Mouse (Mus musculus) embryo, embryonic 11 days (tissue): ENCODE results near the gene Fbxl14.

Source experiments
- DNase-seq: peaks from one replicate; pipeline ENCODE4 v3.0.0-alpha.2; 2015

Fbxl14 gene

DNA sequence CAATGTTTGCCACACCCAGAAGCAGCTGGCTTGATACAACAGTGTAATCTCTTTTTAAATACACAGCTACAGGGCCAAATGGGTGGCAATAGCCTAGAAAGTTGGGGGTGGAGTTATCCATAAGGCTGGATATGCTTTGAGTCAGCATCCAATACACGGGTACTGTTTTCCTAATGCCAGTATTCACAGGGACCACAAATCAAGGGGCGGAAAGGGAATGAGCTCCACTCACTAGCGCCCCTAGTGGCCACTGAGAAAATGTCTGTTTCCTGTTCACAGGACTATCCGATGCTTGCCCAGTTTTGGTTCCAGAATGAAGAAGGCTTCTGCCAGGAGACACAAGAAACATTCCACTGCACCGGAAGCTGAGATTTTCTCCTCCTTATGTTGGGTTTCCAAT lies 7.3 kb upstream of the Fbxl14 start:
- DNase-seq: peak; percentile 57

DNA sequence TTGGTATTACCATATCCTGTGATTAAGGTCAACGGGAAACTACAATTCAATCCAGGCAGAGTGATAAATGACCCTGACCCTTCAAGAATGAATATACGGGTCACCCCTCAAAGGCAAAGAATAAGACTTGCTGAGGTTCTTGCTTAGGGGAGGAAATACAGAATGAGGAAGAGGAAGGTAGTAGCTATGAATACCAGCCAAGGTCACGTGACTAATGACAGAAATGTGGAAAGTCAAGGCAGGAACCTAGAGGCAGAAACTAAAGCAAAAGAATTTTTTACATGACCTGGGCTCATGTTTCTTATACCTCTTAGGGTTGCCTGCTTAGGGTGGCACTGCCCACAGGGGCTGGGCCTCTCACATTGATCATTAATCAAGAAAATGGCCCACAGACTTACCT lies 6.8 kb upstream of the Fbxl14 start:
- DNase-seq: no peak

DNA sequence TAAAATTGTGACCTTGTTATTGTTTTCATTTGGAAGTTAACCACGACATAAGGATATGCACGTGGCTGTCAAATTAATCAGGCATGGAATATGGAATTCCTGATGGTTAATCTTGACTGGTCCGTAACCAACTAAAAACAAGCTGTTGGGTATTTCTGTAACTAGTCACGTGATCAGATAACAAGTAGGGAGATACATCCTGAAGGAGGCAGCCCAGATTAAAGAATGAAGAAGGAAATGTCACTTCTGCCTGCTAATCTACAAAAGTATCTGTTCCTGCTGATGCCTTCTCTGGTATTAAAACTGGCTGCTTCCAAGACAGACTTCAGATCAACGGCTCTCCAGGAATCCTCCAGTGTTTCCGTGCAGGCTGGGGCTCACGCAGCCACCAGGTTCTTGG lies 6.0 kb upstream of the Fbxl14 start:
- DNase-seq: no peak

DNA sequence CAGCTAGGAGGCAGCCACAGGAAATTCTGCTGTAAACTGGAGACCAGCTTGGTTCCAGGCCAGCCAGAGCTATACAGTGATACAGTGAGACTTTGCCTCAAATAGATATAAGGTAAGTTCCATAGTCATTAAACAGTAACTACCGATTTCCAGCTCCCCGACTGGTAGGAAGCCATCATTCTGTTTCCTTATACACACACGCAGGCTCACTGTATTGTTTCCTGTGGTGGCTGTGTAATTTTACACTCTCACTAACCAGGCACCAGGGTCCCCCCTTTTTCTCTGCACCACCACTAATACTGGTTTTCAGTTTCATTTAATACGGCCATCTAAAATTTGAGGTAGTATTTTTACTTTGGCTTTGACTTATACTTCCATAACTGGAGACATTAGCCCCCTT lies 5.5 kb upstream of the Fbxl14 start:
- no peak for DNase-seq

- DNase-seq: no peak
These were observed 3.5 kb upstream of the Fbxl14 start for GRCm38 (mm10) chr6:119475988-119476387.

GRCm38 (mm10) chr6:119477686-119478310 lies 1.7 kb upstream of the Fbxl14 start:
- no peak for DNase-seq

- peak; percentile 97 for DNase-seq
These were observed 717 bp upstream of the Fbxl14 start for GRCm38 (mm10) chr6:119478560-119479342.

DNA sequence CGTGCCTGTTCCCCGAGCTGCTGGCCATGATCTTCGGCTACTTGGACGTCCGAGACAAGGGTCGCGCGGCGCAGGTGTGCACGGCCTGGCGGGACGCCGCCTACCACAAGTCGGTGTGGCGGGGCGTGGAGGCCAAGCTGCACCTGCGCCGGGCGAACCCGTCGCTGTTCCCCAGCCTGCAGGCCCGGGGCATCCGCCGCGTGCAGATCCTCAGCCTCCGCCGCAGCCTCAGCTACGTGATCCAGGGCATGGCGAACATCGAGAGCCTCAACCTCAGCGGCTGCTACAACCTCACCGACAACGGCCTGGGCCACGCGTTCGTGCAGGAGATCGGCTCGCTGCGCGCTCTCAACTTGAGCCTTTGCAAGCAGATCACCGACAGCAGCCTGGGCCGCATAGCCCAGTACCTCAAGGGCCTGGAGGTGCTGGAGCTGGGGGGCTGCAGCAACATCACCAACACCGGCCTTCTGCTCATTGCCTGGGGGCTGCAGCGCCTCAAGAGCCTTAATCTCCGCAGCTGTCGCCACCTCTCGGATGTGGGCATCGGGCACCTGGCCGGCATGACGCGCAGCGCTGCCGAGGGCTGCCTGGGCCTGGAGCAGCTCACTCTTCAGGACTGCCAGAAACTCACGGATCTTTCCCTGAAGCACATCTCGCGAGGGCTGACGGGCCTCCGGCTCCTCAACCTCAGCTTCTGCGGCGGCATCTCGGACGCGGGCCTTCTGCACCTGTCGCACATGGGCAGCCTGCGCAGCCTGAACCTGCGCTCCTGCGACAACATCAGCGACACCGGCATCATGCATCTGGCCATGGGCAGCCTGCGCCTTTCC lies 623 bp downstream of the Fbxl14 start:
- DNase-seq: peak; percentile 72

GRCm38 (mm10) chr6:119480706-119481331 lies 1.4 kb downstream of the Fbxl14 start:
- peak; percentile 53 for DNase-seq

DNA sequence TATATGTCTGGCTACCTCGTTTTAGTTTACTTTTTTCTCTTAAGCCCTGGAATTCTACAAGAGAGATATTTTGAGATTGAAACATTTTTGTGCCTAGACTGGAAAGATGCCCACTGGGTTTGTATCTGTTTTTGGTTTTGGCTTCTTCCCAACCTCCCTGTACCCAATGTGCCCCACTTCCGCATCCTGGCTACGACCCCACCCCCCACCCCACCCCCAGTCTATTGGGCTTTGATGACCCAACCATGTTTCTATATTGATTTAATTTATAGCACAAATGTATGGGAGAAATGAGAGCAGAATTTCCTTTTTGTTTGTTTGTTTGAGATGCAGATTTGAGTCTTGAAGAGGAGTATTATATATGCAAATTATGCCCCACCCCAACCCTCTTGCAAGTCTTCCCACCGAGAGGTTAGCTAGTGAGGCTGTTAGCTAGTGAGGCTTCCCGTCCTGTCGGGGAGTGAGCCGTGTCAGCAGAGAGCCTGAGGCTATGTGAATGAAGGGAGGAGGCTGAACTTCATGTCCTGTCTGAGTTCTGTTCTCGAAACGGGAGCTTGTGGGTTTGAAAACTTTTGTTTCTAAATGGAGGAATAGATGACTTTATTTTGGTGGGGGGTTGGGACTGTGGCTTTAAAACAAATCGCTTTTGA lies 2.4 kb downstream of the Fbxl14 start:
- DNase-seq: peak; percentile 59

DNA sequence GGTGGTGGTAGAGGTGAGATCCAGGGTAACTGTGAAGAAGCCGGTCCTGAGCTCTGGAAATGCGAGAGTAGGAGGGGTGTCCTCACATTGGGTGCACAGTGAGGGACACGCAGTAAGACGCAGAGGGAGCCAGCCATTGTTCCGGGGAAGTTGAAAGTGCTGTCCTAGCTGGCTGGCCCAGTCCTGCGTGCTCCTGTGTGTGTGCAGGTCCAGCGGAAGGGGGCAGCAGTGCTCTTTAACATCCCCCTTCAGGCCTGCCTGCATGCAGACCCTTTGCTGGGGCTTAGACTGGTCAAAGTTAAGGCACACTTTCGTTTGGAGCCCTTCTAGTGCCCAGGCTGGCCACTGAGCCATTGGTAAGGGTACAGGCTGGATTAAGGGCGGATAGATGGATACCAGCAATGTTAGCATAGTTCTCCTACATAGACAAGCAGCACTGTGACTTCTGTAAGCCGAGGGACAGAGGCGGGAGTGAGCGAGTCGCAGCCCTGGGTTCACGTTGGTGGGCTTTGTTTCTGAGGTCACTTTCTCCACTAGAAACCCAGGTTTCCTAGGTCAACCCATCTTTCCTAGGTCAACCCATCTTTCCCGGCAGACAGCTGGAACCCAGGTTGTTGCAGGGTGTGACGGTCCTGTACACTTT lies 3.6 kb downstream of the Fbxl14 start:
- DNase-seq: peak; percentile 86

GRCm38 (mm10) chr6:119485486-119485885 lies 6.0 kb downstream of the Fbxl14 start:
- peak; percentile 56 for DNase-seq

DNA sequence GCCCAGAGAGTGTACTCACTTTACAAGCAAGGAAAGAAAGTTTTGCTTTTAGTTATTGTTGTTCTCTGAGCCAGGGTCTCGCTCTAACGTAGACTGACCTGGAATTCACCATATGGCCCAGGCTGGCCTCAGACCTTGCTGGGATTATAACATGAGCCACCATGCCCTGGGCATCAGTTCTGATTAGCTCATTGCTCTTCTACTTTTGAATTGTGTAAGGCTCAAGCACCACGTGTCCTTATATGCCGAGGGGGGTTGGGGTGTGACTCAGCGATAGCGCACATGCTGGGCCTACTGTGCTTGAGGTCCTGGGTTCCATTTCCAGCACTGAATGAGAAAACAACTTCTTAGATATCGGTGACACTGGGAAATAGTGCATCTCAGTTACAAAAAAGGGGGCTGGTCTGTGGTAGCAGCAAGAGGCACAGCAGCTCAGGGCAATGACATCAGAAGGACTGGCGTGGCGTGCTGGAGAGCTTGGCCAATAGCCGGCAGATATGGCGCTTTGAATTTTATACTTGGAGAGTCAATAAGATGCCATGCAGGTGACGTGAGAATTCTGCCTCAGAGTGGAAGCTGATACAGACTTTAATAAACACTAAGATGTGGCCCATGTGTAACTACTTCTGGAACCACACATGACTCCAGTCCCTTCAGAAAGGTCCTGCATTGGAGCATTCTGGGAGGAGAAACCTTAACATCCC lies 7.1 kb downstream of the Fbxl14 start:
- DNase-seq: no peak

DNA sequence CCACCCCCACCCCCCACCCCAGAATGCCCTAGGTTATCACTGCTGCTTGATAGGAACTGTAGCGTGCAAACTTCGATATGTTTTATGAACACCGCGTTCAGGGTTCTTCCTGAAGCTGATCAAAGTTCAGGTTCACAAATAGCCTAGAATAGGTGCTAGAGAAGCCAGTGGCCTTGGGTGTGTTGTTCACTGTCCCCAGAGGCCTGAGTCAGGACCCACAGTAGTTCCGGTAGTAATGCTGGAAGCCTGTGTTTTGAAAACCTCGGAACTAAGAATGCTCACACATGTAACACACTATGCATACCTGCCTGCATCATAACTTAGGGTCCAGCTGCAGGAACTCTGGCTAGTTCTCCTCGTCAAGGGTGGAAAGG lies 7.6 kb downstream of the Fbxl14 start:
- no peak for DNase-seq

- DNase-seq: no peak
These were observed 8.2 kb downstream of the Fbxl14 start for GRCm38 (mm10) chr6:119487619-119488018.

DNA sequence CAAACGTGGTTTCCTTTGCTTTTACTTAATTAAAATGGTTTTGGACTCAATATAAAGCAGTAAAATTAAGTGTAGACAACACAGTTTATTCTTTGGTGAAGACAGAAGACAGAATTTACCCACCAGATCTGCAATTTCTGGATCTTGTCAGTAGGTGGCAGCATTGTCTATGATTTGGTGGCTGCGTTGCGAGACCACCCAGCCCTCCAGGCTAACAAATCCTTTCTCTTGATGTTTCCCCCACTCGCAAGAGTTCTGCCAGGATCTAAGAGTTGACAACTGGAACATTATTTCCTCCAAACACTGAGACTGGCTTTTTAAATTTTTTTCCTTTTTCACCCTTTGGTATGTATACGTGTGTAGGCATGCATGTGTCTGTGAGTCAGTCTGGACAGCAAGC lies 10.3 kb downstream of the Fbxl14 start:
- peak; percentile 82 for DNase-seq

DNA sequence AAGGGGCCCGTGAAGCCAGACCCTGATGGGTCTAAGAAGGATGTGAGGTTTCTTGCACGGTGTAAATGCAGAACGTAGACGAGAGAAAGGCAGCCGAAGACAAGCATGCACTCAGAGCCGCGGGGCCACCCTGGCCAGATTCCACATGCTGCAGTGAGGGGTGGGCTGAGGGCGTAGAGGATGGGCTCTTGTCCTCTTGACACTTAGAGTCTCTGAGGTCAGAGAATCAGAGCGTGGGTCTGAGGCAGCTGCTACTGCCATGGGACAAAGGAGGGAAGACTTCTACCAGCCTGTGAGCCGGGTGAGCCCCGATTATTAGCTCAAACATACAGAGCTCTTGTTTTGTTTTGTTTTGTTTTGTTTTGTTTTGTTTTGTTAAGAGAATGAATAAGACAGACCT lies 11.1 kb downstream of the Fbxl14 start:
- peak; percentile 57 for DNase-seq

- peak; percentile 44 for DNase-seq
These were observed 11.5 kb downstream of the Fbxl14 start for GRCm38 (mm10) chr6:119491006-119491405.

GRCm38 (mm10) chr6:119491997-119492629 lies 12.6 kb downstream of the Fbxl14 start:
- DNase-seq: peak; percentile 64

DNA sequence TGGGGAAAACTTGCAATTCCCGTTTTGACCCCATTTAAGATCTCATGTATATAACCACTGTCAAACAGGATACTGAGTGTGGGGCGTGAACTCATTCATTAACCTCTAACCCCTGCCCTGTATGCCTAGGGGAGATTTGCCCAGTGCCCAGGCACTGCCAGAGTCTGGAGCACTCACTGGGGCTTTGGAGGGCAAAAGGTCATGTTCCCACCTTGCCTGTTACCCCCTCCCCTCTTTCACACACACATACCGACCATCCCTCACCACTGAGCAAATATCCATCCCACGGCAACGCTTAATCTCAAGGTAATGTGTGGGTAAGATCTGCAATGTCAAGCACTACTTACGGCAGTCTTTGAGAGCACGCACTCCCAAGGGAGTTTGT lies 13.2 kb downstream of the Fbxl14 start:
- DNase-seq: peak; percentile 46

DNA sequence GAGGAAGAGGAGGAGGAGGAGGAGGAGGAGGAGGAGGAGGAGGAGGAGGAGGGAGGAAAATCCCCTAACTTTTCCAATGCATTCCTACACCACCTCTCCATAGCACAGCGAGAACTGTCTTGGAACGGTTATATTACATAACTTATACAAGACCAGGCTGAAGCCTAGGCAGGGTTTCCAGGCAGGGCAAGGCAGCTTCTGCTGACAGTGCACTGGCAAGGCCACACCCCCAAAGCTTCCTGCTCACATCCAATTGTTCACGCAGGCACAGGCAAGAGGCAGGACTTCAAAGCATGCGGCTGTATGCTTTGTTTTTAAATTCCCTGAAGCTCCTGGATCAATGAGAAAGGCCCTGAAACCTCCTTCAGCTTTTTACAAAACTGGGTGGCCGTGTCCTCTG lies 19.8 kb downstream of the Fbxl14 start:
- peak; percentile 70 for DNase-seq
